Mouse (Mus musculus) neural tube, embryonic 10.5 days (tissue): ENCODE measurements around the gene Dock6.
A peak's percentile ranks its signal among the peaks of the same experiment; 100 is the strongest.
"Not testable (repeated sequence)": the region's sequence is repeated elsewhere in the genome, so short reads cannot be mapped to it uniquely, and the experiment has no call there.

Source experiments
- DNase-seq: peaks from one replicate; pipeline ENCODE4 v3.0.0-alpha.2; 2017; ENCODE audit warnings: low spot score; ENCODE audit errors: extremely low spot score

The Dock6 gene

DNA sequence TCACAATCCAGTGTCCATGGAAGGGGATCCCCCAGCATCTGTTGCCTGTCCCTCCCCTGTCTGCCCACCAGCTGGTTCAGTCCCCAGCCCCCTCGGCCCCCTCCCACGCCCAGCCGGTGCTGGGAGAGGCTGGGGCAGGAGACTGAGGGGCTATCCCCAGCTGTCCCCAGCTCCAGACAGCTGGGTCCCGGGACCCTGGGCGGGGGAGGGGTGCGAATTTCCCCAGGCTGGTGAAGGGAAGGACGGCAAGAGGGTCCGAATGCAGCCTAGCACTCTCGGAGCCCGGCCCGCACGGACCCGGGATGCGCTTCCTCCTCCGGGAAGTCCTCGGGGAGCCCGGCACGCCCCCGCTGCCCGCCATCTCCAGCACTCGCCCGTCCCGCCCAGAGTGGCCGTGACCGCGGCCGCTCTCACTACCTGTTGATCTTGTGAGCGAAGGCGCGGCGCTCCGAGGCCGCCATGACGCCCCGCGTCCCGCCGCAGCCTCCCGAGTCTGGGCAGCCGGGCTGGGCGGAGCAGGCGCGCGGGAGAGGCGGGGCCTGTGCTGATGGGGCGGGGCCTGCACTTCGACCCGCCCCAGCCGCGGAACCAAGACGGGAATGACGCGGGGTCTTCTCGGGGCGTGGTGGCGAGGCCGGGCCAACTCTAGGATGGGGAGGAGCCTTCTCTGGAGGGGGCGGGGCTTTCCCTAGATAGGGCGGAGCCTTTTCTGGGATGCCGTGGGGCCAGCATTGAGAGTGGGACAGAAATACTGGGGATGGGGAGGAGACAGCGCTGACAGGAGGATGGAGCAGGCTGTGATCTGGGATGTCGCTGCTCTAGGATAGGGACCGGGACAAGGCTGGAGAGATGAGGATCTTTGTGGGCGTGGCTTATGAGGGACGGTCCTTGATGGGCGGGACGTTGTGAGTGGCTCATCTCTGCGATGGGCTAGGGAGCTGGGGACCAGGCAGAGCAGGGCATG is at the start of gene Dock6:
Gene Dock6, minus strand, starts transcription at position 508 of the 964 bp plus-strand sequence.
- peak; percentile 92 for DNase-seq

DNA sequence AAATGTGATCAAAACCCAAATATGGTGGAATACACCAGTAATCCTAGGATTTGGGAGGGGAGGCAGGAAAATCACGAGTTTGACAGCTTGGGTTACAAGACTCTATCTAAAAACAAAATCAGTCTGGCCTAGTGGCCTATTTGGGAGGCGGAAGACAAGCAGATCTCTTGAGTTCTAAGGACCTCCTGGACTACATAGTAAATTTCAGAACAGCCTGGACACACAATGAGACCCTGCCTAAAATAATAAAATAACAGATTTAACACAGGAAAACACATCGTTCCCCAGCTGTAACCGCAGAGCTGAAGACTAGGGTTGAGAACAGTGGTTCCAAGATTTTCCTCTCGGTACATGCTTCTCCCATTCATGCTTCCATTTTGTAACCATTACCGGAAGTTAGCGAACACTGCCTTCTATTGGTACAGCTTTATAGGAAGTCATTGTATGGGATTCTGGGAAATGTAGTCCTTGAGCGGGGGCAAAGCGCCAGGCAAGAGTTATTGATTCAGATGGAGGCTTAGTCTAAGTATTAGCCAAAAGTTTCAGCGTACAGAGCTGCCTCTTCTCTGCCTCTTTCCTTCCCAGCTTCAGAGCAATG is 48.9 kb upstream of the Dock6 start:
- peak; percentile 48 for DNase-seq

GRCm38 (mm10) chr9:21889229-21889628 is 36.8 kb upstream of the Dock6 start:
- no peak for DNase-seq

GRCm38 (mm10) chr9:21876601-21877000 is 24.2 kb upstream of the Dock6 start:
- no peak for DNase-seq

DNA sequence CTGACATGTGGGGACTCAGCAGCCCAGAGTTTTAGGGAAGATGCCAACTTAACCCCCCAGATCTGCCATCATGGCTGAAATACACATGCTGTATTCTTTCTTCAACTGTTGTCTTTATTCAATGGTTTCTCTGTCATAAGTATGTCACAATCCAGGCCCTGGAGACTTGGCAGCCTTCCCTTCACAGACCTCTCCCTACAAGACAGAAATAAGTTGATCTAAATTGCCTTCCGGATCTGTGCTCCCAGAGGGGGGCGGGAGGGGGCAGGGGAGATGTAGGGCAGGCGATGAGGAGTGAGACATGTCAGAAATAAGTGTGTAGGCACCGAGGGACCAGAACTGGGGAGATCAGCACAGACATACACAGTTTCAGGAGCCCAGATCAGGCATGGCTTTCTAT is 19.8 kb upstream of the Dock6 start:
- no peak for DNase-seq

DNA sequence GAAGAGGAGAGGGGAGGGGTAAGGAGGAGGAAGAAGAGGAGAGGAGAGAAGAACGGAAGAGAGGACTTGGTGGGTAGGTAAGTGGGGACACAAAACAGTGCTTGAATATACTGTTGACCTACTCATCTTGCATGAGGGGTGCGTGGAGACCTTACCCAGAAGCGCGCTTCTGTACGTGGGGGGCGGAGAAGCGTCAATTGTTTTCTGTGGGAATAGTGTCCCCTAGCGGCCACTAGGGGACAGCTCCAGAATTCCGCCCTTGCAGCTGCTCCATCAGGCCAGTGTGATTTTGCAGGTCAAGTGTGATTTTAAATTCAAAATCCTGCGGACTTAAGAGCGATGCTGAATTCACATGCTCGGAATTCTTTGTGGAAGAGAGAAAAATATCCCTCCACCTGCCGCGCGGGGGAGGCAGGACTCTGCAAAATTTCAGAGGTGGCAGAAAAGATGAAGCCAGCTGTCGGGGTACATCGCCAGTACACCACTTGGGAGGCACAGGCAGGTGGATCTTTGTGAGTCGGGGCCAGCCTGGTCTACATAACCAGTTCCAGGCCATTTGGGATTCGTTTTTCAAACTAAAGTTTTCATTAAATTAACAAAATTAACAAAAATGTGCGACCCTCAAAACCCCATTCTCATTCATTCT is 18.6 kb upstream of the Dock6 start:
- peak; percentile 57 for DNase-seq

- not testable (repeated sequence) for DNase-seq
Measured at GRCm38 (mm10) chr9:21869290-21869689, 16.9 kb upstream of the Dock6 start.

- DNase-seq, result no peak
Measured at GRCm38 (mm10) chr9:21867726-21868125, 15.3 kb upstream of the Dock6 start.

- DNase-seq, result no peak
Measured at GRCm38 (mm10) chr9:21866641-21867040, 14.2 kb upstream of the Dock6 start.

GRCm38 (mm10) chr9:21865673-21866398 is 13.4 kb upstream of the Dock6 start:
- no peak for DNase-seq

DNA sequence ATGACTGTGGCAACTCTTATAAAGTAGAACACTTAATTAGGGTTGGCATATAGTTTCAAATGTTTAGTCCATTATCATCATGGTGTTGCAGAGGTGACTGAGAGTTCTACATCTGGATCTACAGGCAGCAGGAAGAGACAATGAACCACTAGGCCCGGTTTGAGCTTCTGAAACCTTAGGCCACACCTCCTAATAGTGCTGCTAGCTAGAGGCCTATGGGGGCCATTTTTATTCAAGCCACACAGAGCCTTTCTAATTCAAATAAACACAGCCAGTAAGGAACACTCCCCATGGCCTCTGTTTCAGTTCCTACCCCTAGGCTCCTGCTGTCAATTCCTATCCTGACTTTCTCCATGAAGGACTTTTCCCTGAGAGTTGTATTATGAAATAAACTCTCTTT is 9.7 kb upstream of the Dock6 start:
- no peak for DNase-seq

- not testable (repeated sequence) for DNase-seq
Measured at GRCm38 (mm10) chr9:21860349-21860748, 7.9 kb upstream of the Dock6 start.

- DNase-seq, result no peak
Measured at GRCm38 (mm10) chr9:21859606-21860005, 7.2 kb upstream of the Dock6 start.

GRCm38 (mm10) chr9:21858084-21858483 is 5.6 kb upstream of the Dock6 start:
- no peak for DNase-seq

DNA sequence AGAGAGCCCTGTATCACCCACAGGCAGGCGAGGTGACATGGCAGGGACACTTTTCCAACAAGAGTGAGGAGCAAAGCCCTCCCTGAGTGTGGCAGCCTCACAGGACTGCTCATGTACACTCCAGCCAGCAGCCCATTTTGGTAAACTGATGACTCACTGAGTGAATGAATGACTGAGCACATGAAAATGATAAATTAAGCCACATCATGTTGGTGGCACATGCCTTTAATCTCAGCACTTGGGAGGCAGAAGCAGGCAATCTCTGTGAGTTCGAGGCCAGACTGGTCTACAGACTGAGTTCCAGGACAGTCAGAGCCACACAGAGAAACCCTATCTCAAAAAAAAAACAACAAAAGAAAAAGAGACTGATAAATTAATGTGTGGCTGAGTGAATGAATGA is 5.1 kb upstream of the Dock6 start:
- DNase-seq, result no peak

GRCm38 (mm10) chr9:21854894-21855293 is 2.5 kb upstream of the Dock6 start:
- DNase-seq, result no peak

DNA sequence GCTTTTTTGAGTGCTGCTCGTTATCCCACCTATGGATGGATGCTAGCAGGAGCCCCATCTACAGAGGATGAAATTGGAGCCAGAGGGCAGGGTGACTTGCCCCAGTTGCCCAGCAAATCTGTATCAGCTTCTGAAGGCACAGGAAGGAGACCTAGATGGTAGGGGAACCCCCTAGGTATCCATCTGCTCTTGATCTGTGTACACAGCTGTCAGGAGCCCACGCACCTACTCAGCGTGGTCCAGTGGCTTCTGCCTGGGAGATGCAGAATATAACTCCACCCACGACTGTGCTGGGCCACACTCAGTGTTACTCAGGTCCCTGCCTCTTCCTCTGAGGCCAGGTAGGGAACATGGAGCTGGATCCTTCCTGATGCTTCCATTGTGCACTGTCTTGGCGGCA is 1.5 kb upstream of the Dock6 start:
- no peak for DNase-seq

DNA sequence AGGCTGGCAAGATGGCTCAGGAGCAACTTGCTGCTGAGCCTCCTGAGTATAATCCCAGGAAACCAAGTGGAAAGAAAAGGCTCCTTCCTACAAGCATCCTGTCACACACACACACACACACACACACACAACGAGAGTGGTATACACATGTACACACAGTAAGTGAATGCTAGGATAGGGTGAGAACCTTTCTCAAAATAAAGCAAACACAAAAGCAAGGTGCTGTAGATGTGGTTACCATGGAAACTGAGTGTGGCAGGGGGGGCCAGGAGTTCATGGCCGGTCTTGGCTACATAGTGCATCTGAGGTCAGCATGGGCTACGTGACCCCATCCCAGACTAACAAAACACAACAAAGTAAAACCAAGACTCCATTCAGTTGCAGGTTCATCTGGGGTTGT is 1.4 kb downstream of the Dock6 start:
- DNase-seq, result no peak

DNA sequence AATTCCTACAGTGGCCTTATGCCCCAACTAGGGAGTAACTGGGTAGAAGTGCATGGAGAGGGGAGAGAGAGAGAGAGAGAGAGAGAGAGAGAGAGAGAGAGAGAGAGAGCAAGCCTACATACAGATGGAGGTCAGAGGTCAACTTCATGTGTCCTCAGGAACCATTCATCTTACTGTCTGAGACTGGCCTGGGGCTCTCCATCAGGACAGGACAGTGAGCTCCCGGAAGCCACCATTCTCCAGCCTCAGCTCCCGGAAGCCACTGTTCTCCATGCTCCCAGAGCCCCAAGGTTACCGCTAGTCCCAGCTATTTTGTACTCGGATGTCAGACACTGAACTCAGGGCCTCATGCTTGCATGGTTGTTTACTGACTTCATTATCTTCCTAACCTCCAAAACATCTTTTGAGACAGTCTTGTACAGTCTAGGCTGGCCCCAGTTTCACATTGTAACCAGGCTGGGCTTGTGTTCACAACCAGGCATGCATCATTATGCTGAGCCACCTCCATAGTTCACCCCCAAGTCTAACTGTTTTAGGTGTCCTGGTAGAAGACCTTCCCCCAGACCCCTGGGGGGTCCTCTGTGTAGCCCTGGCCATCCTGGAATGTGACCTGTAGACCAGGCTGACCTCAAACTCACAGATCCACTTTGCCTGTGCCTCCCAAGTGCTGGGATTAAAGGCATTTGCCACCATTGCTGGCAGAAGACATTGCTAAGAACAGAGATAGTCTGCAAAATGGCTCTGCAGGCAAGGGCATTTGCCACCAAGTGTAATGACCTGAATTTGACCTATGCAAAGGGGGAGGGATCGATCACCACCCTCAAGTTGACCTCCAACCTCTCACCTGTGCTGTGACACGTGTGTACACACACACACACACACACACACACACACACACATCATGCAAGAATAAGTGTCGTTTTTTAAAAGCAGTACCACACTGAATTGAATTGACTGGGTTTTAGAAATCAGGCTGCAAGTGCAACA is 2.5 kb downstream of the Dock6 start:
- peak; percentile 25 for DNase-seq

DNA sequence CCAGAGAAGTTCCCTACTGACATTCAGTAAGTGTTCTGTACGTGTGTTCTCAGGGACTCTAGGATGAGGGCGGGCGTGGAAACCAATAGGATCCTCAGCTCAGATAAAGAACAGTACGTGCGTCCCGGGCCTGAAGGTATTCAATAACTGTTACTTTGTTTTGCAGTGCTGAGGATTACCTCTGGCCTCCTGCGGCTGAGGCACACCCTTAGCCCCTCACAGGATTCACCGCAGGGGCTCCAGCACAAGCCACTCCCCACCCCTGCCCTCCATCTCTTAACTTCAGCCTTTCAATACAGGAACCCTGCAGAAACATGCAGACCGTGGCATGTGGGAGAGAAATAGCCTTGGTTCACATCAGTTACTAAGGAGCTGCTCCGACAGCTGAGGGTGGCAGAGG is 4.5 kb downstream of the Dock6 start:
- no peak for DNase-seq
